Mouse (Mus musculus): ENCODE measurements around the gene Vps25. TPM values are rescaled to one million over a fixed set of nuclear protein-coding genes. Genes with fewer than 3 reads are reported as not detected.
A peak's percentile ranks its signal among the peaks of the same experiment; 100 is the strongest.

Vps25 gene
- total and polyA plus RNA-seq, 2 experiments from 2014 or later: 71.7 to 138 TPM

GRCm38 (mm10) chr11:101230991-101231871, 22.3 kb upstream of the Vps25 start:
- Histone ChIP-seq H3K36me3 (ENCODE audit: insufficient read depth) (no peaks in the 10 kb centered on the region), H3K27ac (ENCODE audit: low read depth, low read length) (peak overlapping the region; percentile 47), H3K4me2 (ENCODE audit: low read depth) (no peak overlapping the region), H3K27me3 (ENCODE audit: insufficient read depth, low read length) (no peaks in the 10 kb centered on the region), H3K9me3 (ENCODE audit: low read length) (no peaks in the 10 kb centered on the region), H3K4me1 (ENCODE audit: insufficient read depth) (0 out of 2 replicates have a peak, but pooled peaks cover 8% of the 10 kb centered on the region), H3K9ac (no peak overlapping the region), H3K4me3 (ENCODE audit: low read depth, low read length) (no peak overlapping the region)
- ATAC-seq (no peak), DNase-seq (peak; percentile 4)
- no peak for TF ChIP-seq CTCF (IDR thresholded peaks at IDR 0.05; ENCODE audit: low read depth)
- WGBS: 14% methylated on average over 18 of the region's 18 CpGs

GRCm38 (mm10) chr11:101232010-101232839, 21.3 kb upstream of the Vps25 start:
- H3K4me2 ChIP-seq (ENCODE audit: low read depth): no peak overlapping the region
- H3K9me3 ChIP-seq (ENCODE audit: low read length): no peaks in the 10 kb centered on the region
- H3K9ac ChIP-seq: no peak overlapping the region
- DNase-seq: no peak
- 0 out of 2 replicates have a peak, but pooled peaks cover 8% of the 10 kb centered on the region for H3K4me1 ChIP-seq (ENCODE audit: insufficient read depth)
- WGBS: 57% methylated on average over 6 of the region's 6 CpGs
- no peak overlapping the region; the same call in 1 of the 2 replicates for H3K27ac ChIP-seq (ENCODE audit: low read depth, low read length)
- no peak for ATAC-seq
- TF ChIP-seq CTCF (IDR thresholded peaks at IDR 0.05; ENCODE audit: low read depth): no peak
- no peak overlapping the region for H3K4me3 ChIP-seq (ENCODE audit: low read depth, low read length)
- H3K36me3 ChIP-seq (ENCODE audit: insufficient read depth): no peaks in the 10 kb centered on the region
- no peaks in the 10 kb centered on the region for H3K27me3 ChIP-seq (ENCODE audit: insufficient read depth, low read length)

- no peak for ATAC-seq
- H3K27ac ChIP-seq (ENCODE audit: low read depth, low read length): no peak overlapping the region
Observed at GRCm38 (mm10) chr11:101233240-101233639, 20.3 kb upstream of the Vps25 start.

GRCm38 (mm10) chr11:101234124-101234523, 19.4 kb upstream of the Vps25 start:
- Histone ChIP-seq H3K9me3 (ENCODE audit: low read length) (no peaks in the 10 kb centered on the region), H3K4me1 (ENCODE audit: insufficient read depth) (0 out of 2 replicates have a peak, but pooled peaks cover 8% of the 10 kb centered on the region), H3K27me3 (ENCODE audit: insufficient read depth, low read length) (no peaks in the 10 kb centered on the region), H3K9ac (no peak overlapping the region), H3K27ac (ENCODE audit: low read depth, low read length) (no peak overlapping the region), H3K4me2 (ENCODE audit: low read depth) (no peak overlapping the region), H3K36me3 (ENCODE audit: insufficient read depth) (no peaks in the 10 kb centered on the region), H3K4me3 (ENCODE audit: low read depth, low read length) (no peak overlapping the region)
- ATAC-seq: no peak
- DNase-seq: no peak
- no peak for TF ChIP-seq CTCF (IDR thresholded peaks at IDR 0.05; ENCODE audit: low read depth)

More at GRCm38 (mm10) chr11:101233240-101233639, 20.3 kb upstream of the Vps25 start:
- Histone ChIP-seq H3K4me1 (ENCODE audit: insufficient read depth) (0 out of 2 replicates have a peak, but pooled peaks cover 8% of the 10 kb centered on the region), H3K36me3 (ENCODE audit: insufficient read depth) (no peaks in the 10 kb centered on the region), H3K9me3 (ENCODE audit: low read length) (no peaks in the 10 kb centered on the region), H3K4me3 (ENCODE audit: low read depth, low read length) (no peak overlapping the region), H3K27me3 (ENCODE audit: insufficient read depth, low read length) (no peaks in the 10 kb centered on the region), H3K4me2 (ENCODE audit: low read depth) (no peak overlapping the region), H3K9ac (no peak overlapping the region)
- no peak for TF ChIP-seq CTCF (IDR thresholded peaks at IDR 0.05; ENCODE audit: low read depth)
- 95% methylated on average over 1 of the region's 1 CpGs for WGBS
- DNase-seq: no peak

- ATAC-seq: no peak
- no peaks in the 10 kb centered on the region for H3K36me3 ChIP-seq (ENCODE audit: insufficient read depth)
- no peak for DNase-seq
- no peaks in the 10 kb centered on the region for H3K9me3 ChIP-seq (ENCODE audit: low read length)
- H3K4me1 ChIP-seq (ENCODE audit: insufficient read depth): 0 out of 2 replicates have a peak, but pooled peaks cover 4% of the 10 kb centered on the region
- H3K9ac ChIP-seq: no peak overlapping the region
- H3K4me2 ChIP-seq (ENCODE audit: low read depth): no peak overlapping the region
- no peak for TF ChIP-seq CTCF (IDR thresholded peaks at IDR 0.05; ENCODE audit: low read depth)
- H3K4me3 ChIP-seq (ENCODE audit: low read depth, low read length): no peak overlapping the region
- H3K27ac ChIP-seq (ENCODE audit: low read depth, low read length): no peak overlapping the region
- H3K27me3 ChIP-seq (ENCODE audit: insufficient read depth, low read length): no peaks in the 10 kb centered on the region
Observed at GRCm38 (mm10) chr11:101235429-101235828, 18.1 kb upstream of the Vps25 start.

GRCm38 (mm10) chr11:101236782-101237181, 16.7 kb upstream of the Vps25 start:
- no peaks in the 10 kb centered on the region for H3K36me3 ChIP-seq (ENCODE audit: insufficient read depth)
- no peak overlapping the region for H3K9ac ChIP-seq
- H3K4me1 ChIP-seq (ENCODE audit: insufficient read depth): no peaks in the 10 kb centered on the region
- no peak for TF ChIP-seq CTCF (IDR thresholded peaks at IDR 0.05; ENCODE audit: low read depth)
- no peak overlapping the region for H3K4me2 ChIP-seq (ENCODE audit: low read depth)
- ATAC-seq (no peak), DNase-seq (no peak)
- H3K27ac ChIP-seq (ENCODE audit: low read depth, low read length): no peak overlapping the region
- WGBS: 94% methylated on average over 5 of the region's 5 CpGs
- no peak overlapping the region for H3K4me3 ChIP-seq (ENCODE audit: low read depth, low read length)
- H3K9me3 ChIP-seq (ENCODE audit: low read length): no peaks in the 10 kb centered on the region
- no peaks in the 10 kb centered on the region for H3K27me3 ChIP-seq (ENCODE audit: insufficient read depth, low read length)

Measured in forebrain, postnatal 0 days (tissue).